Mouse (Mus musculus) neural tube, embryonic 13.5 days (tissue): ENCODE measurements around the gene Ccdc14. TPM values are rescaled to one million over a fixed set of nuclear protein-coding genes. Genes with fewer than 3 reads are reported as not detected.
A peak's percentile ranks its signal among the peaks of the same experiment; 100 is the strongest.
"Not testable (repeated sequence)": the region's sequence is repeated elsewhere in the genome, so short reads cannot be mapped to it uniquely, and the experiment has no call there.

Experiments used
- ATAC-seq: fragments of 200-750 bp; cut with Nextera tagmentation; 2 replicates; pipeline ENCODE4 v1.8.0; 2017; ENCODE audit warnings: low read depth, mild to moderate bottlenecking, moderate TSS enrichment, moderate library complexity
- H3K27ac ChIP-seq: fragments of 300-500 bp; sonication (generic); replicated peaks from 2 replicates; pipeline ENCODE4 v1.5.1; 2015; ENCODE audit warnings: moderate library complexity, mild to moderate bottlenecking, inconsistent platforms
- H3K27me3 ChIP-seq: fragments of 300-500 bp; sonication (generic); 2 replicates; pipeline ENCODE4 v1.6.1; 2015; ENCODE audit warnings: mild to moderate bottlenecking, inconsistent platforms
- H3K36me3 ChIP-seq: fragments of 300-500 bp; sonication (generic); 2 replicates; pipeline ENCODE4 v1.6.1; 2015; ENCODE audit warnings: mild to moderate bottlenecking, inconsistent platforms
- H3K4me1 ChIP-seq: fragments of 300-500 bp; sonication (generic); replicated peaks from 2 replicates; pipeline ENCODE4 v1.6.1; 2015; ENCODE audit warnings: inconsistent platforms
- H3K4me2 ChIP-seq: fragments of 300-500 bp; sonication (generic); 2 replicates; pipeline ENCODE4 v1.6.1; 2015; ENCODE audit warnings: inconsistent platforms, mild to moderate bottlenecking, moderate library complexity
- H3K4me3 ChIP-seq: fragments of 300-500 bp; sonication (generic); 2 replicates; pipeline ENCODE4 v1.5.1; 2015; ENCODE audit warnings: mild to moderate bottlenecking, inconsistent platforms
- H3K9ac ChIP-seq: fragments of 300-500 bp; sonication (generic); 2 replicates; pipeline ENCODE4 v1.6.1; 2015; ENCODE audit warnings: moderate library complexity, mild to moderate bottlenecking, inconsistent platforms
- H3K9me3 ChIP-seq: fragments of 300-500 bp; sonication (generic); 2 replicates; pipeline ENCODE4 v1.6.1; 2016; ENCODE audit warnings: inconsistent platforms
- WGBS: fragments of 180-500 bp; shearing (Covaris S2); methylation state at CpG from one replicate; pipeline ENCODE4 v1.1.7; 2015; 5-methylcytosine and 5-hydroxymethylcytosine counted together
- polyA plus RNA-seq: library from polyadenylated mRNA; unstranded; fragments of >200 nt; fragmentation: Nextera tagmentation; extraction: Ambion mirVana; gene quantifications from 2 replicates; pipeline ENCODE4 v1.2.1, GENCODE M21; 2015

The Ccdc14 gene
- polyA plus RNA-seq, 1 experiment from 2014 or later = 4.2 TPM

- no peak overlapping the region for H3K9ac ChIP-seq
- no peaks in the 10 kb centered on the region for H3K9me3 ChIP-seq
- peaks cover 10% of the 10 kb centered on the region for H3K27me3 ChIP-seq
- H3K36me3 ChIP-seq = no peaks in the 10 kb centered on the region
- no peak overlapping the region for H3K4me2 ChIP-seq
- H3K4me3 ChIP-seq = no peak overlapping the region
- H3K27ac ChIP-seq = no peak overlapping the region
- peak; percentile 53; the same call in 1 of the 2 replicates for ATAC-seq
- 36% methylated on average over 6 of the region's 6 CpGs for WGBS
- peaks cover 4% of the 10 kb centered on the region; the same call in 1 of the 2 replicates for H3K4me1 ChIP-seq
Observed at GRCm38 (mm10) chr16:34674365-34674764, 16.1 kb upstream of the Ccdc14 start.

- no peak for ATAC-seq
Observed at GRCm38 (mm10) chr16:34681823-34682222, 8.6 kb upstream of the Ccdc14 start.

GRCm38 (mm10) chr16:34689879-34690278, 537 bp upstream of the Ccdc14 start:
- peaks cover 9% of the 10 kb centered on the region for H3K4me1 ChIP-seq
- H3K27me3 ChIP-seq = no peaks in the 10 kb centered on the region
- no peak overlapping the region for H3K9ac ChIP-seq
- peak overlapping the region; percentile 85; the same call in 1 of the 2 replicates for H3K27ac ChIP-seq
- 76% methylated on average over 3 of the region's 3 CpGs for WGBS
- peak overlapping the region; percentile 68 for H3K4me3 ChIP-seq
- H3K9me3 ChIP-seq = no peaks in the 10 kb centered on the region
- no peaks in the 10 kb centered on the region for H3K36me3 ChIP-seq
- ATAC-seq = no peak
- peak overlapping the region; percentile 78 for H3K4me2 ChIP-seq

More at GRCm38 (mm10) chr16:34681823-34682222, 8.6 kb upstream of the Ccdc14 start:
- no peak overlapping the region for H3K4me3 ChIP-seq
- no peak overlapping the region for H3K27ac ChIP-seq
- H3K4me2 ChIP-seq = no peak overlapping the region
- no peaks in the 10 kb centered on the region for H3K27me3 ChIP-seq
- H3K4me1 ChIP-seq = no peaks in the 10 kb centered on the region
- H3K36me3 ChIP-seq = no peaks in the 10 kb centered on the region
- no peak overlapping the region for H3K9ac ChIP-seq
- no peaks in the 10 kb centered on the region for H3K9me3 ChIP-seq

- peak overlapping the region; percentile 85; the same call in 1 of the 2 replicates for H3K27ac ChIP-seq
Observed at GRCm38 (mm10) chr16:34691156-34691555, 740 bp downstream of the Ccdc14 start.

GRCm38 (mm10) chr16:34694477-34694876, 4.1 kb downstream of the Ccdc14 start:
- Histone ChIP-seq H3K4me2 (no peak overlapping the region), H3K36me3 (peaks cover 8% of the 10 kb centered on the region)
- 93% methylated on average over 6 of the region's 7 CpGs for WGBS

More at GRCm38 (mm10) chr16:34691156-34691555, 740 bp downstream of the Ccdc14 start:
- H3K27me3 ChIP-seq = no peaks in the 10 kb centered on the region
- WGBS = 10% methylated on average over 11 of the region's 11 CpGs
- H3K9me3 ChIP-seq = no peaks in the 10 kb centered on the region
- no peaks in the 10 kb centered on the region for H3K36me3 ChIP-seq
- H3K4me1 ChIP-seq = peaks cover 9% of the 10 kb centered on the region
- peak overlapping the region; percentile 73 for H3K9ac ChIP-seq
- H3K4me3 ChIP-seq = peak overlapping the region; percentile 68
- ATAC-seq = no peak
- H3K4me2 ChIP-seq = peak overlapping the region; percentile 78

GRCm38 (mm10) chr16:34698721-34699120, 8.3 kb downstream of the Ccdc14 start:
- H3K36me3 ChIP-seq, H3K4me3 ChIP-seq, H3K27ac ChIP-seq, H3K4me1 ChIP-seq, H3K27me3 ChIP-seq, H3K9ac ChIP-seq, ATAC-seq, H3K9me3 ChIP-seq, H3K4me2 ChIP-seq: not testable (repeated sequence)
- WGBS = 85% methylated on average over 3 of the region's 3 CpGs

More at GRCm38 (mm10) chr16:34694477-34694876, 4.1 kb downstream of the Ccdc14 start:
- Histone ChIP-seq H3K4me1 (peaks cover 9% of the 10 kb centered on the region), H3K27ac (no peak overlapping the region), H3K4me3 (no peak overlapping the region), H3K9me3 (no peaks in the 10 kb centered on the region), H3K9ac (no peak overlapping the region), H3K27me3 (no peaks in the 10 kb centered on the region)
- ATAC-seq = no peak

- H3K36me3 ChIP-seq = peaks cover 9% of the 10 kb centered on the region
- H3K4me2 ChIP-seq = no peak overlapping the region
- no peaks in the 10 kb centered on the region for H3K4me1 ChIP-seq
- H3K4me3 ChIP-seq = no peak overlapping the region
- H3K27me3 ChIP-seq = no peaks in the 10 kb centered on the region
- ATAC-seq = peak; percentile 80
- WGBS = 36% methylated on average over 7 of the region's 7 CpGs
- H3K9ac ChIP-seq = no peak overlapping the region
- H3K9me3 ChIP-seq = no peaks in the 10 kb centered on the region
- no peak overlapping the region for H3K27ac ChIP-seq
Observed at GRCm38 (mm10) chr16:34700165-34700827, 9.9 kb downstream of the Ccdc14 start.

- WGBS = 90% methylated on average over 6 of the region's 6 CpGs
- peaks cover 14% of the 10 kb centered on the region for H3K36me3 ChIP-seq
Observed at GRCm38 (mm10) chr16:34700828-34701216, 10.4 kb downstream of the Ccdc14 start.

GRCm38 (mm10) chr16:34706019-34706418, 15.6 kb downstream of the Ccdc14 start:
- H3K36me3 ChIP-seq = peaks cover 32% of the 10 kb centered on the region
- H3K9ac ChIP-seq = no peak overlapping the region
- no peaks in the 10 kb centered on the region for H3K9me3 ChIP-seq
- no peak overlapping the region for H3K4me3 ChIP-seq
- no peak for ATAC-seq
- H3K4me2 ChIP-seq = no peak overlapping the region
- H3K27ac ChIP-seq = no peak overlapping the region
- H3K4me1 ChIP-seq = no peaks in the 10 kb centered on the region
- 86% methylated on average over 2 of the region's 2 CpGs for WGBS
- no peaks in the 10 kb centered on the region for H3K27me3 ChIP-seq

More at GRCm38 (mm10) chr16:34700828-34701216, 10.4 kb downstream of the Ccdc14 start:
- Histone ChIP-seq H3K4me3 (no peak overlapping the region), H3K27me3 (no peaks in the 10 kb centered on the region), H3K27ac (no peak overlapping the region), H3K4me2 (no peak overlapping the region), H3K9ac (no peak overlapping the region), H3K4me1 (no peaks in the 10 kb centered on the region), H3K9me3 (no peaks in the 10 kb centered on the region)
- no peak for ATAC-seq

- H3K4me2 ChIP-seq = no peak overlapping the region
- no peaks in the 10 kb centered on the region for H3K9me3 ChIP-seq
- no peak overlapping the region for H3K4me3 ChIP-seq
- no peak overlapping the region for H3K27ac ChIP-seq
- no peak for ATAC-seq
- H3K36me3 ChIP-seq = peaks cover 32% of the 10 kb centered on the region
- H3K27me3 ChIP-seq = no peaks in the 10 kb centered on the region
- 88% methylated on average over 7 of the region's 7 CpGs for WGBS
- H3K4me1 ChIP-seq = no peaks in the 10 kb centered on the region
- H3K9ac ChIP-seq = no peak overlapping the region
Observed at GRCm38 (mm10) chr16:34706487-34706946, 16.1 kb downstream of the Ccdc14 start.

GRCm38 (mm10) chr16:34711481-34711880, 21.1 kb downstream of the Ccdc14 start:
- Histone ChIP-seq H3K9ac (no peak overlapping the region), H3K9me3 (no peaks in the 10 kb centered on the region), H3K4me3 (no peak overlapping the region), H3K36me3 (peaks cover 25% of the 10 kb centered on the region), H3K27me3 (no peaks in the 10 kb centered on the region), H3K4me2 (no peak overlapping the region), H3K4me1 (no peaks in the 10 kb centered on the region), H3K27ac (no peak overlapping the region)
- WGBS = 86% methylated on average over 3 of the region's 3 CpGs
- ATAC-seq = no peak

- Histone ChIP-seq H3K9me3 (0 out of 2 replicates have a peak, but pooled peaks cover 7% of the 10 kb centered on the region), H3K36me3 (peaks cover 29% of the 10 kb centered on the region), H3K27me3 (no peaks in the 10 kb centered on the region), H3K9ac (no peak overlapping the region), H3K27ac (no peak overlapping the region), H3K4me3 (no peak overlapping the region), H3K4me2 (no peak overlapping the region), H3K4me1 (no peaks in the 10 kb centered on the region)
- 93% methylated on average over 3 of the region's 3 CpGs for WGBS
- no peak for ATAC-seq
Observed at GRCm38 (mm10) chr16:34725156-34725555, 34.7 kb downstream of the Ccdc14 start.

GRCm38 (mm10) chr16:34728610-34729009, 38.2 kb downstream of the Ccdc14 start:
- ATAC-seq, H3K27ac ChIP-seq, H3K4me1 ChIP-seq, H3K9me3 ChIP-seq, H3K27me3 ChIP-seq, H3K9ac ChIP-seq, H3K4me3 ChIP-seq, H3K4me2 ChIP-seq: not testable (repeated sequence)
- H3K36me3 ChIP-seq = peaks cover 11% of the 10 kb centered on the region
